Mouse (Mus musculus): ENCODE measurements around the gene Pip4k2c. TPM values are rescaled to one million over a fixed set of nuclear protein-coding genes. Genes with fewer than 3 reads are reported as not detected.
"Not testable (repeated sequence)": the region's sequence is repeated elsewhere in the genome, so short reads cannot be mapped to it uniquely, and the experiment has no call there.

Pip4k2c gene
- total RNA-seq, 2 experiments from 2014 or later = 9.7 to 12.1 TPM

DNA sequence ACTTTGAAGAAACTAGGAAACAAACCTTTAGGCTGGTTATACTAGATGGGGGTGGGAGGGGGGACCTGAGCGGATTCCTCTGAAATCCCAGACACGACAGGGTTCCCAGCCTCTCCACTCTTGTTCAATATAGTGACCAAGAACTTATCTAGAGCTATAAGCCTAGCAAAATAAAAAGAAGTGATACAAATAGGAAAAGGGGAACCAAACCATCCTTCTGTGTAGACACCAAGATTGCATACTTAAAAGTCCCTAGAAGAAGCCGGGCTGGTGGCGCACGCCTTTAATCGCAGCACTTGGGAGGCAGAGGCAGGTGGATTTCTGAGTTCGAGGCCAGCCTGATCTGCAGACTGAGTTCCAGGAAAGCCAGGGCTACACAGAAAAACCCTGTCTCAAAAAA is 58.1 kb downstream of the Pip4k2c start:
- ATAC-seq (replicated peaks; ENCODE audit: poor library complexity) = no peak

- not testable (repeated sequence) for ATAC-seq (replicated peaks; ENCODE audit: poor library complexity)
These were observed 58.8 kb downstream of the Pip4k2c start for GRCm38 (mm10) chr10:127152556-127152955.

DNA sequence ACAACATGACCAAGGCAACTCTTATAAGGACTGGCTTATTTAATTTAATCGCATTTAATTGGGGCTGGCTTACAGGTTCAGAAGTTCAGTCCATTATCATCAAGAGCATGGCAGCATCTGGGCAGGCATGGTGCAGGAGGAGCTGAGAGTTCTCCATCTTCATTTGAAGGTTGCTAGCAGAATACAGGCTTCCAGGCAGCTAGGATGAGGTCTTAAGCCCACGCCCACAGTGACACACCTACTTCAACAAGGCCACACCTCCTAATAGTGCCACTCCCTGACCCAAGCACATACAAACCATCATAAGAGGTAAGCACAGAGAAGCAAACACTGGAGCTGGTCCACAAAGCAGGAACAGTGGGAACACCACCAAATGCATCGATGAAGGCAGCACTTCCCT is 60.2 kb downstream of the Pip4k2c start:
- ATAC-seq (replicated peaks; ENCODE audit: poor library complexity) = not testable (repeated sequence)

- peak; percentile 37; the same call in 1 of the 2 replicates for ATAC-seq (replicated peaks; ENCODE audit: poor library complexity)
These were observed 60.9 kb downstream of the Pip4k2c start for GRCm38 (mm10) chr10:127150471-127150872.

DNA sequence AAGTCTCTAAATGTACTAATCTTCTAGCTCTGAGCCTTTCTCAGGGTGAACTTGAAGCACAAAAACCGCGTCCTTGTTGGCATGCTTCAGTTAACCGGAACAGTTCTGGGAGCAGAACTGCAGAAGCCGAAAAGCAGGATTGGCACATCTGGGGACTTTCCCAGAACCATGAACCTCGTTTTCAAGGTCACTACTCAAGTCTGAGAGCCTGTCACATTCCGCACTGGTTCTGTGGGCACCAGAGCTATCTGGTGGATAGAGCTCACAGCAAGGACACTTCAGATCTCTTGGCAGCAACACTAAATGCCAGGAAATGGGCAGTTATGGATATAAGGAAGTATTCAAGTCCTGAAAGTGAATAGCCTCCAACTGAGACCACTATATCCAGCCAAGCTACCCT is 64.2 kb downstream of the Pip4k2c start:
- ATAC-seq (replicated peaks; ENCODE audit: poor library complexity) = no peak

Other genes starting within 250 kb of the Pip4k2c start
- gene Ctdsp2, start 232.9 kb downstream of the Pip4k2c start, total RNA-seq (2015) = 40.3 and 42.1 TPM in 2 replicates
- gene Ctdsp2, start 232.9 kb downstream of the Pip4k2c start, total RNA-seq (2017) = 16.1 and 20.9 TPM in 2 replicates
- gene Avil, start 210.9 kb downstream of the Pip4k2c start, total RNA-seq (2015) = not detected in 2 replicates
- 0.03 TPM in 1 of 2 replicates, not detected in the other for gene Avil, start 210.9 kb downstream of the Pip4k2c start, total RNA-seq (2017)
- gene Tsfm, start 180.7 kb downstream of the Pip4k2c start, total RNA-seq (2015) = 46.6 and 48.6 TPM in 2 replicates
- gene Tsfm, start 180.7 kb downstream of the Pip4k2c start, total RNA-seq (2017) = 42.8 and 45.6 TPM in 2 replicates
- gene Mettl1, start 170.2 kb downstream of the Pip4k2c start, total RNA-seq (2015) = 36.5 and 46.6 TPM in 2 replicates
- 22.7 and 30.9 TPM in 2 replicates for gene Mettl1, start 170.2 kb downstream of the Pip4k2c start, total RNA-seq (2017)
- 0.07 TPM in 1 of 2 replicates, not detected in the other for gene Eef1akmt3, start 170.1 kb downstream of the Pip4k2c start, total RNA-seq (2015)
- not detected in 2 replicates for gene Eef1akmt3, start 170.1 kb downstream of the Pip4k2c start, total RNA-seq (2017)
- gene Cyp27b1, start 163.3 kb downstream of the Pip4k2c start, total RNA-seq (2015) = 0.10 TPM in 1 of 2 replicates, not detected in the other
- 0.30 TPM in 1 of 2 replicates, not detected in the other for gene Cyp27b1, start 163.3 kb downstream of the Pip4k2c start, total RNA-seq (2017)
- 0.05 and 0.10 TPM in 2 replicates for gene March9, start 151.4 kb downstream of the Pip4k2c start, total RNA-seq (2015)
- 0.08 TPM in 1 of 2 replicates, not detected in the other for gene March9, start 151.4 kb downstream of the Pip4k2c start, total RNA-seq (2017)
- gene Cdk4, start 148.1 kb downstream of the Pip4k2c start, total RNA-seq (2015) = 781 and 827 TPM in 2 replicates
- 536 and 567 TPM in 2 replicates for gene Cdk4, start 148.1 kb downstream of the Pip4k2c start, total RNA-seq (2017)
- gene Tspan31, start 141.3 kb downstream of the Pip4k2c start, total RNA-seq (2015) = 93.8 and 97.5 TPM in 2 replicates
- gene Tspan31, start 141.3 kb downstream of the Pip4k2c start, total RNA-seq (2017) = 67.2 and 73.0 TPM in 2 replicates
- gene Agap2, start 136.3 kb downstream of the Pip4k2c start, total RNA-seq (2015) = 5.3 and 9.7 TPM in 2 replicates
- 37.4 and 41.4 TPM in 2 replicates for gene Agap2, start 136.3 kb downstream of the Pip4k2c start, total RNA-seq (2017)
- gene Os9, start 90.5 kb downstream of the Pip4k2c start, total RNA-seq (2015) = 40.1 and 43.7 TPM in 2 replicates
- gene Os9, start 90.5 kb downstream of the Pip4k2c start, total RNA-seq (2017) = 192 and 207 TPM in 2 replicates
- 212 and 219 TPM in 2 replicates for gene B4galnt1, start 46.4 kb downstream of the Pip4k2c start, total RNA-seq (2015)
- 122 and 139 TPM in 2 replicates for gene B4galnt1, start 46.4 kb downstream of the Pip4k2c start, total RNA-seq (2017)
- not detected in 2 replicates for gene Slc26a10, start 30.9 kb downstream of the Pip4k2c start, total RNA-seq (2015)
- gene Slc26a10, start 30.9 kb downstream of the Pip4k2c start, total RNA-seq (2017) = 0.84 and 0.87 TPM in 2 replicates
- 1.7 and 3.1 TPM in 2 replicates for gene Arhgef25, start 21.5 kb downstream of the Pip4k2c start, total RNA-seq (2015)
- gene Arhgef25, start 21.5 kb downstream of the Pip4k2c start, total RNA-seq (2017) = 3.0 and 5.3 TPM in 2 replicates
- 23.8 and 28.0 TPM in 2 replicates for gene Dtx3, start 15.9 kb downstream of the Pip4k2c start, total RNA-seq (2015)
- 18.0 and 19.3 TPM in 2 replicates for gene Dtx3, start 15.9 kb downstream of the Pip4k2c start, total RNA-seq (2017)
- gene Kif5a, start 51.8 kb upstream of the Pip4k2c start, total RNA-seq (2015) = 0.05 and 0.25 TPM in 2 replicates
- 0.04 and 0.20 TPM in 2 replicates for gene Kif5a, start 51.8 kb upstream of the Pip4k2c start, total RNA-seq (2017)
- 63.6 and 66.8 TPM in 2 replicates for gene Dctn2, start 54.8 kb upstream of the Pip4k2c start, total RNA-seq (2015)
- gene Dctn2, start 54.8 kb upstream of the Pip4k2c start, total RNA-seq (2017) = 87.4 and 101 TPM in 2 replicates
- 41.9 and 44.0 TPM in 2 replicates for gene Mbd6, start 77.4 kb upstream of the Pip4k2c start, total RNA-seq (2015)
- 4.1 and 6.8 TPM in 2 replicates for gene Mbd6, start 77.4 kb upstream of the Pip4k2c start, total RNA-seq (2017)
- gene Mars, start 100.2 kb upstream of the Pip4k2c start, total RNA-seq (2015) = 88.3 and 93.1 TPM in 2 replicates
- gene Mars, start 100.2 kb upstream of the Pip4k2c start, total RNA-seq (2017) = 196 and 210 TPM in 2 replicates
- gene Arhgap9, start 110.4 kb upstream of the Pip4k2c start, total RNA-seq (2015) = 37.1 and 38.0 TPM in 2 replicates
- gene Arhgap9, start 110.4 kb upstream of the Pip4k2c start, total RNA-seq (2017) = 37.3 and 39.5 TPM in 2 replicates
- gene Gli1, start 130.4 kb upstream of the Pip4k2c start, total RNA-seq (2015) = not detected in 2 replicates
- not detected in 2 replicates for gene Gli1, start 130.4 kb upstream of the Pip4k2c start, total RNA-seq (2017)
- gene Inhbe, start 142.8 kb upstream of the Pip4k2c start, total RNA-seq (2015) = 0.02 TPM in 1 of 2 replicates, not detected in the other
- not detected in 2 replicates for gene Inhbe, start 142.8 kb upstream of the Pip4k2c start, total RNA-seq (2017)
- gene Inhbc, start 158.8 kb upstream of the Pip4k2c start, total RNA-seq (2015) = not detected in 2 replicates
- gene Inhbc, start 158.8 kb upstream of the Pip4k2c start, total RNA-seq (2017) = not detected in 2 replicates
- 61.4 and 90.3 TPM in 2 replicates for gene R3hdm2, start 168.7 kb upstream of the Pip4k2c start, total RNA-seq (2015)
- 37.4 TPM in 2 replicates for gene R3hdm2, start 168.7 kb upstream of the Pip4k2c start, total RNA-seq (2017)

Measured in megakaryocyte progenitor cell, adult 5-6 weeks (primary cell).